16 mouse cellular contexts compared by ENCODE assay signal in the genomic region with DNA sequence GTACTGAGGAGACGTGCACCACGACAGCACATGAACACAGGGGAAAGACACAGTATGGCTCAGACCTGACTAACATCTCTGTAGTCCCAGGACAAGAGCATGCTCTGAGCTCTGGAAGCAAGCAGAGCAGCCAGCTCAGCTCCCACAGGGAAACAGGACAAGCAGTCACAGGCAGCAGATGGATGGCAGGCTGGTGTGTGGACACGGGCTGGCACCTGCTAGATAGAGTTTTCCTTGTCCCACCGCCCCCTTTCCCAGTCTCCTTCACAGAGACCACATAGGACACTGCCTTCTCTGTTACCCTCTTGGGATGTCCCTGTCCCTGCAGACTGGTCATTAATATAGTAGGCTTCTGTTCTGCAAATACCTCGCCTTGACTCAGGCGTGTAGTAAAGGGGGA.
A peak's percentile ranks its signal among the peaks of the same experiment; 100 is the strongest.
DNase-seq lines count a peak whose midpoint lies in the region; ATAC-seq and TF ChIP-seq lines count a peak whose summit lies in the region.
"Had no signal": no experiment of that assay in that cellular context is flagged by ENCODE, and none has a peak within 500 bp of the region (broad histone marks: within the 10 kb centered on the region; RNA-seq: fewer than 3 reads in every experiment).

No protein-coding gene starts in this region.

- WGBS in kidney, embryonic 16.5 days: 86% methylated on average over 6 of the region's 6 CpGs
- WGBS in hindbrain, postnatal 0 days: 50% methylated on average over 6 of the region's 6 CpGs

- no peaks in the 10 kb centered on the region for H3K9me3 ChIP-seq in kidney, embryonic 16.5 days (ENCODE audit: low read length)
- H3K9me3 ChIP-seq in hindbrain, postnatal 0 days (ENCODE audit: low read length): no peaks in the 10 kb centered on the region
- H3K9me3 ChIP-seq: G1E; liver, embryonic 13.5 days; midbrain, embryonic 12.5 days had no signal

- TF ChIP-seq CTCF in hindbrain, postnatal 0 days (IDR thresholded peaks at IDR 0.05; ENCODE audit: low read depth): no peak

- 0 out of 2 replicates have a peak overlapping the region, but pooled peaks have one; percentile 33 for H3K9ac ChIP-seq in kidney, embryonic 16.5 days (replicated peaks; ENCODE audit: low read length)
- H3K9ac ChIP-seq in hindbrain, postnatal 0 days (replicated peaks; ENCODE audit: low read length): no peak overlapping the region
- H3K9ac ChIP-seq: liver, embryonic 13.5 days; midbrain, embryonic 12.5 days had no signal

- no peak overlapping the region for H3K4me3 ChIP-seq in kidney, embryonic 16.5 days (ENCODE audit: low read length)
- no peak overlapping the region for H3K4me3 ChIP-seq in hindbrain, postnatal 0 days (ENCODE audit: low read length)
- H3K4me3 ChIP-seq: heart, adult 2 months; liver, embryonic 13.5 days; midbrain, embryonic 12.5 days had no signal

- H3K4me1 ChIP-seq in kidney, embryonic 16.5 days (ENCODE audit: insufficient read depth, low read length): peaks cover 32% of the 10 kb centered on the region
- H3K4me1 ChIP-seq in hindbrain, postnatal 0 days (ENCODE audit: insufficient read depth, low read length): peaks cover 18% of the 10 kb centered on the region

- ATAC-seq in kidney, embryonic 16.5 days (ENCODE audit: low FRiP score, low TSS enrichment): no peak
- ATAC-seq in hindbrain, postnatal 0 days: peak; percentile 79

- no peaks in the 10 kb centered on the region for H3K36me3 ChIP-seq in kidney, embryonic 16.5 days (ENCODE audit: insufficient read depth, low read length)
- no peaks in the 10 kb centered on the region for H3K36me3 ChIP-seq in hindbrain, postnatal 0 days (ENCODE audit: insufficient read depth, low read length)
- H3K36me3 ChIP-seq: midbrain, embryonic 12.5 days had no signal

- no peak overlapping the region for H3K27ac ChIP-seq in kidney, embryonic 16.5 days (ENCODE audit: low read length)
- H3K27ac ChIP-seq in hindbrain, postnatal 0 days: peak overlapping the region; percentile 68; the same call in 1 of the 2 replicates
- H3K27ac ChIP-seq: liver, embryonic 13.5 days; midbrain, embryonic 12.5 days had no signal

- H3K27me3 ChIP-seq in kidney, embryonic 16.5 days (ENCODE audit: insufficient read depth, low read length): no peaks in the 10 kb centered on the region
- H3K27me3 ChIP-seq in hindbrain, postnatal 0 days (ENCODE audit: insufficient read depth, low read length): no peaks in the 10 kb centered on the region
- H3K27me3 ChIP-seq: liver, embryonic 13.5 days; midbrain, embryonic 12.5 days had no signal

- H3K4me2 ChIP-seq in kidney, embryonic 16.5 days (replicated peaks; ENCODE audit: low read depth, low read length): no peak overlapping the region
- no peak overlapping the region for H3K4me2 ChIP-seq in hindbrain, postnatal 0 days (ENCODE audit: low read depth, low read length)
- H3K4me2 ChIP-seq: liver, embryonic 13.5 days; midbrain, embryonic 12.5 days had no signal

- DNase-seq in cerebellum, postnatal 10 days: peak; percentile 68 to 70
- DNase-seq in cerebellum, postnatal 36 days: no peak
- DNase-seq in kidney, postnatal 14 days: no peak
- DNase-seq in retina, postnatal 1 day: peak; percentile 10
- DNase-seq in retina, embryonic 14.5 days (ENCODE audit: low spot score): no peak
- peak; percentile 73 for DNase-seq in hindbrain, postnatal 0 days (ENCODE audit: low spot score)
- no peak for DNase-seq in embryo, embryonic 9.5 days (ENCODE audit: extremely low spot score)
- DNase-seq: heart, adult 2 months; kidney, adult 9 months; liver, embryonic 13.5 days; lung, postnatal 10 days; right cerebral cortex, postnatal 4 days; thymus, postnatal 25 days had no signal

Comparison
In these comparisons a context has a peak if more than half of its experiments do, and no peak if none do; other contexts are left out.
1. DNase-seq: peak in cerebellum, postnatal 10 days (2 of 2), retina, postnatal 1 day (single experiment) and hindbrain, postnatal 0 days (single experiment); none in cerebellum, postnatal 36 days (0 of 2), kidney, postnatal 14 days (single experiment), retina, embryonic 14.5 days (single experiment) and embryo, embryonic 9.5 days (single experiment).